8 mouse cellular contexts compared by ENCODE assay signal in genomic region chr11:87422511-87423340, GRCm38 (mm10). TPM values are rescaled to one million over a fixed set of nuclear protein-coding genes. Genes with fewer than 3 reads are reported as not detected.
DNase-seq lines count a peak whose midpoint lies in the region; ATAC-seq and TF ChIP-seq lines count a peak whose summit lies in the region.

No protein-coding gene starts in this region.

- no peak for TF ChIP-seq CTCF in brain, embryonic 14.5 days (IDR thresholded peaks at IDR 0.05; ENCODE audit: borderline replicate concordance, extremely low read depth, insufficient read depth, insufficient read length)
- TF ChIP-seq CTCF in kidney, postnatal 0 days (IDR thresholded peaks at IDR 0.05; ENCODE audit: low read depth), result no peak

- no peaks in the 10 kb centered on the region for H3K36me3 ChIP-seq in erythroblast, embryonic 14.5 days (ENCODE audit: control insufficient read depth)
- H3K36me3 ChIP-seq in heart, embryonic 12.5 days, result no peaks in the 10 kb centered on the region
- H3K36me3 ChIP-seq in kidney, postnatal 0 days (ENCODE audit: insufficient read depth, low read length), result no peaks in the 10 kb centered on the region
- H3K36me3 ChIP-seq in liver, embryonic 11.5 days (ENCODE audit: control insufficient read depth, insufficient read depth, low read length), result no peaks in the 10 kb centered on the region
- H3K36me3 ChIP-seq in stomach, embryonic 14.5 days (ENCODE audit: control insufficient read depth, insufficient read depth, low read length), result no peaks in the 10 kb centered on the region

- H3K9ac ChIP-seq in heart, embryonic 12.5 days, result no peak overlapping the region
- H3K9ac ChIP-seq in kidney, postnatal 0 days (ENCODE audit: low read depth, low read length), result peak overlapping the region; percentile 47; the same call in 1 of the 2 replicates
- H3K9ac ChIP-seq in liver, embryonic 11.5 days (ENCODE audit: low read depth, low read length), result peak overlapping the region; percentile 71
- peak overlapping the region; percentile 40; the same call in 1 of the 2 replicates for H3K9ac ChIP-seq in stomach, embryonic 14.5 days (replicated peaks; ENCODE audit: low read depth, low read length)

- H3K4me1 ChIP-seq in erythroblast, embryonic 14.5 days (ENCODE audit: control insufficient read depth), result peaks cover 44% of the 10 kb centered on the region
- H3K4me1 ChIP-seq in heart, embryonic 12.5 days (replicated peaks), result peaks cover 8% of the 10 kb centered on the region
- H3K4me1 ChIP-seq in kidney, postnatal 0 days (replicated peaks; ENCODE audit: insufficient read depth, low read length), result no peaks in the 10 kb centered on the region
- H3K4me1 ChIP-seq in liver, embryonic 11.5 days (replicated peaks; ENCODE audit: control insufficient read depth, insufficient read depth, low read length), result peaks cover 7% of the 10 kb centered on the region; the same call in 1 of the 2 replicates
- H3K4me1 ChIP-seq in stomach, embryonic 14.5 days (ENCODE audit: control insufficient read depth, insufficient read depth, low read length), result no peaks in the 10 kb centered on the region

- peak; percentile 86 for ATAC-seq in heart, embryonic 12.5 days (ENCODE audit: insufficient number of reproducible peaks, low FRiP score)
- peak; percentile 75 for ATAC-seq in kidney, postnatal 0 days (replicated peaks; ENCODE audit: low FRiP score, low read depth)
- peak; percentile 74 for ATAC-seq in liver, embryonic 11.5 days (replicated peaks; ENCODE audit: low FRiP score)
- peak; percentile 79 for ATAC-seq in stomach, embryonic 14.5 days (ENCODE audit: insufficient number of reproducible peaks, insufficient read depth, low FRiP score, low read depth)

- DNase-seq in CD4-positive helper T cell, adult 2 months (ENCODE audit: low read depth, low spot score), result peak; percentile 93
- DNase-seq in brain, embryonic 14.5 days (ENCODE audit: low read depth), result peak; percentile 98
- peak; percentile 97 for DNase-seq in kidney, postnatal 0 days (ENCODE audit: low spot score)
- no peak for DNase-seq in liver, embryonic 11.5 days (ENCODE audit: low spot score)
- peak; percentile 96 for DNase-seq in naive thymus-derived CD4-positive, alpha-beta T cell, adult 2 months (ENCODE audit: low read depth)

- H3K27me3 ChIP-seq in erythroblast, embryonic 14.5 days (ENCODE audit: control insufficient read depth), result 0 out of 2 replicates have a peak, but pooled peaks cover under 1% of the 10 kb centered on the region
- no peaks in the 10 kb centered on the region for H3K27me3 ChIP-seq in heart, embryonic 12.5 days (replicated peaks)
- no peaks in the 10 kb centered on the region for H3K27me3 ChIP-seq in kidney, postnatal 0 days (ENCODE audit: insufficient read depth, low read length)
- H3K27me3 ChIP-seq in liver, embryonic 11.5 days (replicated peaks; ENCODE audit: control insufficient read depth, insufficient read depth, low read length), result no peaks in the 10 kb centered on the region
- no peaks in the 10 kb centered on the region for H3K27me3 ChIP-seq in stomach, embryonic 14.5 days (ENCODE audit: control insufficient read depth, insufficient read depth, low read length)

- H3K4me3 ChIP-seq in erythroblast, embryonic 14.5 days (replicated peaks), result peak overlapping the region; percentile 66
- H3K4me3 ChIP-seq in heart, embryonic 12.5 days, result peak overlapping the region; percentile 38
- peak overlapping the region; percentile 11; the same call in 1 of the 2 replicates for H3K4me3 ChIP-seq in kidney, postnatal 0 days (replicated peaks; ENCODE audit: low read depth, low read length)
- H3K4me3 ChIP-seq in liver, embryonic 11.5 days (ENCODE audit: low read depth, low read length), result peak overlapping the region; percentile 47
- H3K4me3 ChIP-seq in stomach, embryonic 14.5 days (ENCODE audit: low read depth, low read length), result peak overlapping the region; percentile 30

- peak; percentile 98; the same call in 1 of the 2 replicates for TF ChIP-seq POLR2A in brain, embryonic 14.5 days (IDR thresholded peaks at IDR 0.05; ENCODE audit: borderline replicate concordance, extremely low read depth, insufficient read depth, insufficient read length, poor library complexity, severe bottlenecking)

- peak overlapping the region; percentile 70 for H3K27ac ChIP-seq in heart, embryonic 12.5 days (ENCODE audit: poor library complexity, severe bottlenecking)
- peak overlapping the region; percentile 90 for H3K27ac ChIP-seq in kidney, postnatal 0 days
- H3K27ac ChIP-seq in liver, embryonic 11.5 days (ENCODE audit: low read depth, low read length), result peak overlapping the region; percentile 83
- H3K27ac ChIP-seq in stomach, embryonic 14.5 days (ENCODE audit: low read length), result peak overlapping the region; percentile 90

- under 1% methylated on average over 26 of the region's 26 CpGs for WGBS in heart, embryonic 12.5 days
- WGBS in kidney, postnatal 0 days, result under 1% methylated on average over 26 of the region's 26 CpGs
- under 1% methylated on average over 25 of the region's 26 CpGs for WGBS in liver, embryonic 11.5 days
- under 1% methylated on average over 26 of the region's 26 CpGs for WGBS in stomach, embryonic 14.5 days

- H3K9me3 ChIP-seq in erythroblast, embryonic 14.5 days (ENCODE audit: control insufficient read depth, low read length), result no peaks in the 10 kb centered on the region
- no peaks in the 10 kb centered on the region for H3K9me3 ChIP-seq in heart, embryonic 12.5 days (replicated peaks)
- H3K9me3 ChIP-seq in kidney, postnatal 0 days (replicated peaks; ENCODE audit: low read length), result no peaks in the 10 kb centered on the region
- H3K9me3 ChIP-seq in liver, embryonic 11.5 days (ENCODE audit: control insufficient read depth, low read length), result no peaks in the 10 kb centered on the region
- H3K9me3 ChIP-seq in stomach, embryonic 14.5 days (ENCODE audit: control insufficient read depth, low read depth, low read length), result no peaks in the 10 kb centered on the region

- H3K4me2 ChIP-seq in heart, embryonic 12.5 days, result peak overlapping the region; percentile 69
- peak overlapping the region; percentile 50 for H3K4me2 ChIP-seq in kidney, postnatal 0 days (ENCODE audit: low read length)
- H3K4me2 ChIP-seq in liver, embryonic 11.5 days, result peak overlapping the region; percentile 87
- peak overlapping the region; percentile 67 for H3K4me2 ChIP-seq in stomach, embryonic 14.5 days (replicated peaks; ENCODE audit: low read depth, low read length)

RNA-seq across cellular contexts. Expression of gene Tex14, which starts 17.9 kb away (rescaled TPM):
- 0.32 and 1.1 TPM in 2 replicates for polyA plus RNA-seq in brain, embryonic 14.5 days (2012; rRNA removed)
- polyA plus RNA-seq in erythroblast, embryonic 14.5 days (2012), result not detected in 2 replicates
- polyA plus RNA-seq in heart, embryonic 12.5 days (2016; fragmentation: Nextera tagmentation; extraction: Ambion mirVana), result 0.27 and 0.45 TPM in 2 replicates
- polyA plus RNA-seq in kidney, postnatal 0 days (2015; fragmentation: Nextera tagmentation; extraction: Ambion mirVana), result 0.55 and 0.57 TPM in 2 replicates
- 0.32 and 0.48 TPM in 2 replicates for polyA plus RNA-seq in liver, embryonic 11.5 days (2014; fragmentation: Nextera tagmentation; extraction: Ambion mirVana)
- polyA plus RNA-seq in stomach, embryonic 14.5 days (2014; fragmentation: Nextera tagmentation; extraction: Ambion mirVana), result not detected in 2 replicates

RNA-seq across cellular contexts. Expression of gene Rad51c, which starts 18.0 kb away (rescaled TPM):
- polyA plus RNA-seq in brain, embryonic 14.5 days (2012; rRNA removed), result 5.9 and 7.6 TPM in 2 replicates
- polyA plus RNA-seq in erythroblast, embryonic 14.5 days (2012), result 0.73 and 0.96 TPM in 2 replicates
- 10.8 and 11.5 TPM in 2 replicates for polyA plus RNA-seq in heart, embryonic 12.5 days (2016; fragmentation: Nextera tagmentation; extraction: Ambion mirVana)
- polyA plus RNA-seq in kidney, postnatal 0 days (2015; fragmentation: Nextera tagmentation; extraction: Ambion mirVana), result 3.5 and 4.7 TPM in 2 replicates
- polyA plus RNA-seq in liver, embryonic 11.5 days (2014; fragmentation: Nextera tagmentation; extraction: Ambion mirVana), result 5.0 and 5.5 TPM in 2 replicates
- polyA plus RNA-seq in stomach, embryonic 14.5 days (2014; fragmentation: Nextera tagmentation; extraction: Ambion mirVana), result 6.0 and 7.2 TPM in 2 replicates

Comparison
In these comparisons a context has a peak if more than half of its experiments do, and no peak if none do; other contexts are left out.
1. H3K4me3 ChIP-seq: peak in every context shown above with its lines; median percentile 66 in erythroblast, embryonic 14.5 days; 47 in liver, embryonic 11.5 days; 38 in heart, embryonic 12.5 days; 30 in stomach, embryonic 14.5 days; 11 in kidney, postnatal 0 days.